Mouse (Mus musculus): Measurements from ENCODE around the gene Sema6c. TPM values are rescaled to one million over a fixed set of nuclear protein-coding genes. Genes with fewer than 3 reads are reported as not detected.
"Not testable (repeated sequence)": the region's sequence is repeated elsewhere in the genome, so short reads cannot be mapped to it uniquely, and the experiment has no call there.

Sema6c gene
- 1.4 and 2.6 TPM in 2 replicates for polyA plus RNA-seq (2012; rRNA removed)

DNA sequence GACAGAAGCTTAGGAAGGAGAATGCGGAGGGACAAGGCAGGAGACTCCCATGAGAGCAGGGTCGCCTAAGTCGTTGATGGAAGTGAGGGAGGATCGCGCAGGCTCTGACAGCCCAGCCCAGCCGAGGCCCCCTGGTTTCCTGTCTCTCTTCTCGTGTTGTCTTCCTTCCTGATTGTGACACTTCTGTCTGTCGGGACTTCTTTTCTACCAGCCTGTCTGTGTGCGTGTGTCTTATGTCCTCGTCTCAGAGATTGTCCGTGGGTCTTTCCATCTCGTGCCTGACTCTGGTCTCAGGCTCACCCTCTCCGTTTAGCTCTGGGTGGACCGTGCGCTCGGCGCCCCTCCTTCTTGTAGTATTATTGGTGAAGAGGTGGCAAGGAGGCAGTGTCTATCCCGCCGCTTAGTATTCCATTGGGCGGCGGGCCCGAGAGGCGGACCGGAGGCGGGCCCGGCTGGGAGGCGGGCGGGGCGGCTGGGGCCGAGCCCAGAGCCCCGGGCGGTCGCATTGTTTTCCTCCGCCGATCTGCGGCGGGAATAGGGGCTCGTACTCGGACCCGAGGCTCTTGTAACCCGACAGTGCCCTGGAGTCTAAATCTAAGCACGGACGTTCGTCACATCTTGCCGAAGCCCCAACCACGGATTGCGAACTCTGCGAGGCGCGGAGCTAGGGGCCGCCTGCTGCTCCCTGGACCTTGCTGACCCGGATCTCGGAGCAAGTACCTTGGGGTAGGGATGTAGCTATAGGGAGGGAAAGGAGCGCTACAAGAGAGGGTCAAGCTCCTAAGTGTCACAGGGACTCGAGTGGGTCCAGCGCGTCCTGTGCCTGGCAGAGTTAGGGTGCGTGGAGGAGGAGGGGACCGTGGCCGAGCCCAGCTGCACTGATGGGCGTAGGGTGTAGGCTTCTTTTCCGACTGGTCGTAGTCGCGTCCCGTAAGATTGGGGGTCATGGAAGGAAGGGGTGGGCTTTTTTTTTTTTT lies at the start of gene Sema6c:
Gene Sema6c (plus strand): TSS at position 471 of the 977 bp plus-strand sequence.
- DNase-seq (ENCODE audit: low read depth, low spot score) = peak; percentile 64
- WGBS = under 1% methylated on average over 66 of the region's 66 CpGs

DNA sequence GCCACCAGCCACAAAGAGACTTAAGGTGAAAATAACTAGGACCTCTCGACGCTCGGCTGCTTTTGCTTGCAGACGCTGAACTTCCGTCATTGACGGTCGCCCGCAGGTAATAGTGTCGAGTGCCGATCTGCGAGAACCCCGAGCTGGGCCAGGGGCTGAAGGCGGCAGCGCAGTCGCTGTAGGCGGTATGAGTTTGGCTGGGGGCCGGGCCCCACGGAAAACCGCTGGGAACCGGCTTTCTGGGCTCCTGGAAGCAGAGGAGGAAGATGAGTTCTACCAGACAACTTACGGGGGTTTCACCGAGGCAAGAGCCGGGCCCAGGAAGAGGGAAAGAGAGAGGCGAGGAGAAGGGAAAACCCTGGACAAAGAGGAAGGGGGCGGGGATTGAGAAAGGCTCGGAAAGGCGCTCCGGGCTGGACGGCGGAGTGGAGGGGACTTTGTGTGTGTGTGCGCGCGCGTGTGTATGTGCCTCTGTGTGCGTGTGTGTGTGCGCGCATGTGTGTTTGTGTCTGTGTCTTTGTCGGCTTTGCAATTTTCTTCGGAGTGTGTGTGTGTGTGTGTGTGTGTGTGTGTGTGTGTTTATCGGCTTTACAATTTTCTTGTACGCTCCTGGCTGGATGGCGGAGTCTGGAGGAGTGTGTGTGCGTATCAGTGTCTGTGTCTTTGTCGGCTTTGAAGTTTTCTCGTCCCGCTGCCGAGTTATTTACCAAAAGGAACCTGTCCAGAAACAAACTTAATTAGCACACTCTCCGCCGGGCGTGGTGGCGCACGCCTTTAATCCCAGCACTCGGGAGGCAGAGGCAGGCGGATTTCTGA lies 49.1 kb upstream of the Sema6c start, which contains the start of gene Vps72:
Gene Vps72 (plus strand): TSS at position 112 of the 816 bp plus-strand sequence.
- no peak for DNase-seq (ENCODE audit: low read depth, low spot score)
- WGBS = under 1% methylated on average over 53 of the region's 54 CpGs

- 91% methylated on average over 1 of the region's 1 CpGs for WGBS
- DNase-seq (ENCODE audit: low read depth, low spot score) = no peak
Measured at GRCm38 (mm10) chr3:95112760-95113159, 47.5 kb upstream of the Sema6c start.

- DNase-seq (ENCODE audit: low read depth, low spot score) = no peak
- WGBS = 44% methylated on average over 2 of the region's 2 CpGs
Measured at GRCm38 (mm10) chr3:95117751-95118150, 42.5 kb upstream of the Sema6c start.

GRCm38 (mm10) chr3:95121580-95121979 lies 38.7 kb upstream of the Sema6c start:
- no peak for DNase-seq (ENCODE audit: low read depth, low spot score)
- 65% methylated on average over 6 of the region's 6 CpGs for WGBS

GRCm38 (mm10) chr3:95124246-95124645 lies 36.0 kb upstream of the Sema6c start, which contains the start of gene Tmod4:
Tmod4 (plus strand) TSS chr3:95124476.
- WGBS = 64% methylated on average over 6 of the region's 6 CpGs
- no peak for DNase-seq (ENCODE audit: low read depth, low spot score)

GRCm38 (mm10) chr3:95124972-95125371 lies 35.3 kb upstream of the Sema6c start:
- 9% methylated on average over 5 of the region's 5 CpGs for WGBS
- no peak for DNase-seq (ENCODE audit: low read depth, low spot score)

- WGBS = 72% methylated on average over 6 of the region's 6 CpGs
- no peak for DNase-seq (ENCODE audit: low read depth, low spot score)
Measured at GRCm38 (mm10) chr3:95129226-95129651, 31.0 kb upstream of the Sema6c start.

- 88% methylated on average over 5 of the region's 5 CpGs for WGBS
- no peak for DNase-seq (ENCODE audit: low read depth, low spot score)
Measured at GRCm38 (mm10) chr3:95130081-95130480, 30.2 kb upstream of the Sema6c start.

GRCm38 (mm10) chr3:95132389-95132788 lies 27.9 kb upstream of the Sema6c start:
- 87% methylated on average over 2 of the region's 2 CpGs for WGBS

GRCm38 (mm10) chr3:95133176-95133575 lies 27.1 kb upstream of the Sema6c start:
- WGBS = 45% methylated on average over 11 of the region's 11 CpGs
- no peak for DNase-seq (ENCODE audit: low read depth, low spot score)

More at GRCm38 (mm10) chr3:95132389-95132788, 27.9 kb upstream of the Sema6c start:
- DNase-seq (ENCODE audit: low read depth, low spot score) = not testable (repeated sequence)

DNA sequence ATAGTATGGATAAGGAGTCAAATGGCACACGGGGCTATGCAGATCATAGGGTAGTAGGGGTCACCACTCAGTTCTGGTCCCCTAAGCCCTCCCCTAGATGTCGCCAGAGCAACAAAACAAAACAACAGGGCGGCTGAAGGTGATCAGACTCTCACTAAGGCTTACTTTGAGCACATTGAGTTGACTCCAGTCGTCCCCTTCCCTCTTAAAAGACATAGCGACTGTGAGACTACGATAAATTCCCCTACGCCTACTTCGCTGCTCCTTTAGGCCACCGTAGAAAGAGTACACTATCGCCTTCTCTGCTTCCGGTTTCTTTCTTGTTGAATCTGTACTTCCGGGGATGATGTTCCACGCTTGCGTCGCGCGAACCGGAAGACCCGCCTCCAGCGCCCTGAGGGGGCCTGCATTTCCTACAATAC lies 26.6 kb upstream of the Sema6c start, which contains the start of the genes Scnm1 and Lysmd1:
Gene Scnm1 (minus strand): TSS at position 332 of the 422 bp plus-strand sequence.
Gene Lysmd1 (plus strand): TSS at position 409 of the 422 bp plus-strand sequence.
- under 1% methylated on average over 20 of the region's 20 CpGs for WGBS
- peak; percentile 93 for DNase-seq (ENCODE audit: low read depth, low spot score)

- WGBS = no CpG with 5 or more reads among the region's 12 CpGs
- not testable (repeated sequence) for DNase-seq (ENCODE audit: low read depth, low spot score)
Measured at GRCm38 (mm10) chr3:95134133-95134532, 26.1 kb upstream of the Sema6c start.

DNA sequence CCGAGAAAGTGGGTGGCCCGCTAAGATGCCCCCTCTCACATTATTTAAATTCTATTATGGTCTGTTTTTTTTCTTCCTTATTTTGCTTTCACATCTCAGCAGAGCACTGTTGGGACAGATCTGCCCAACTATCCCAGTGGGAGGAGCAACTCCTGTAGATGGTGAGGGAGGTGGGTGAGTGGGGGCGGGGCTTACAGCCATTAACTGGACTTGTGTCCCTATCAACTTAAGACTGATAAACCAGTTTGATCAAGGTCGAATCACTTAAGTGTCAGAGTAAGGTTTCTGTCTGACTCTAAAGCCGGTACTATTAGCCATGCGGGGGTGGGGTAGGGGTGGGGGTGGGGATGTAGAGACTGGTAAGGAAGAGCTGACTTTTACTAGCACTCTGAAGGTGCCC lies 25.2 kb upstream of the Sema6c start:
- WGBS = 6% methylated on average over 6 of the region's 6 CpGs
- no peak for DNase-seq (ENCODE audit: low read depth, low spot score)

DNA sequence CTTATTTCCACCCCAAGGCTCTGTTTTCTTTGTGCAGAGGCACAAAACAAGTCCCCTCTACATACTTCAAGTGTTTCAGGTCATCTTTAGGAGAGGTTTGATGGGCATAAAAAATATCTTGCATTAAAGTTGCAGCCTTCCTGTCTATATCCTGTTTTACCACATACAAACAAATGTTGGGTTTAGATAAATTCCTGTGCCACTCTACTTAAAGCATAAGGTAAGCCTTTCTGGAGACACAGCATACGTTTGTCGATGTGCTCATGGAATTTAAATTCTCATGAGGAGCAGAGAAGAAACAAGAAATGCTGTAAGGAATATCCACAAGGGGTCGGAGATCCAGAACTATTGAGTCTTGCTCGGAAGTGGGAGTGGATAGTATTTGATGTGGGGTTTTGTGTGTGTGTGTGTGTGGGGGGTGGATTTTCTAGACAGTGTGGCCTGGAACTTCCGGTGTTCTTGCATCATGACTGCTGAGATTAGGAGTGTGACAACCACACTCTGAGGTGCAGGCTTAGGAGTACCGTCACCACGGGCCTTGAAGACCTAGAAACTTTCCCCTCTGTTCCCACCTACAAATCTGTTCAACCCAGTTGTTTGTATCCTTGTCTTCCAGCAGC lies 24.7 kb upstream of the Sema6c start:
- WGBS = 80% methylated on average over 7 of the region's 7 CpGs
- no peak for DNase-seq (ENCODE audit: low read depth, low spot score)

GRCm38 (mm10) chr3:95136336-95136735 lies 23.9 kb upstream of the Sema6c start:
- no peak for DNase-seq (ENCODE audit: low read depth, low spot score)
- 78% methylated on average over 3 of the region's 3 CpGs for WGBS

GRCm38 (mm10) chr3:95139586-95140288 lies 20.5 kb upstream of the Sema6c start:
- DNase-seq (ENCODE audit: low read depth, low spot score) = no peak
- 74% methylated on average over 25 of the region's 25 CpGs for WGBS

- no peak for DNase-seq (ENCODE audit: low read depth, low spot score)
- 82% methylated on average over 18 of the region's 18 CpGs for WGBS
Measured at GRCm38 (mm10) chr3:95140289-95140595, 20.0 kb upstream of the Sema6c start.

DNA sequence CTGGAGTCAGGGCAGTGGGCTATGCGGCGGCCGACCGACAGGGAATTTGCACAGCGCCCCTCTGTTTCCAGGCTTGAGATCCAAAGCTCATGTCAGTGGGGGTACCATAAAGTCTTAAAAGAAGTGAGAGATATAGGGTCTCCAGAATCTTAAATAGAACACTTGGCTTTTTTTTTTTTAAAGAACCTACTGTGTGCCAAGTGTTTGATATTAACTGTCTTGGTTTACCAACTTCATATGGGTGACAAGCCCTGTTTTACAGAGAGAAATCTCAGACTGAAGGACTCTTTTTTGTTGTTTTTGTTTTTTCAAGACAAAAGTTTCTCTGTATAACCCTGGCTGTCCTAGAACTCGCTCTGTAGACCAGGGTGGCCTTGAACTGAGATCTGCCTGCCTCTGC lies 19.5 kb upstream of the Sema6c start:
- WGBS = 89% methylated on average over 6 of the region's 6 CpGs
- DNase-seq (ENCODE audit: low read depth, low spot score) = no peak
